Mouse (Mus musculus) kidney, embryonic 14.5 days (tissue): ENCODE results near the gene Smg9. TPM values are rescaled to one million over a fixed set of nuclear protein-coding genes. Genes with fewer than 3 reads are reported as not detected.

Experiments used
- ATAC-seq: fragments of 200-750 bp; cut with Nextera tagmentation; 2 replicates; pipeline ENCODE4 v1.8.0; 2017; ENCODE audit warnings: moderate number of reproducible peaks, mild to moderate bottlenecking, moderate TSS enrichment, moderate library complexity; ENCODE audit not compliant: low FRiP score, low TSS enrichment
- H3K27ac ChIP-seq: fragments of 300-500 bp; sonication (generic); 2 replicates; pipeline ENCODE4 v1.5.1; 2014; ENCODE audit warnings: low read depth, mild to moderate bottlenecking, low read length, moderate library complexity, mixed read lengths
- H3K27me3 ChIP-seq: fragments of 300-500 bp; sonication (generic); 2 replicates; pipeline ENCODE4 v1.6.1; 2014; ENCODE audit warnings: mild to moderate bottlenecking, low read length; ENCODE audit not compliant: control insufficient read depth, insufficient read depth
- H3K36me3 ChIP-seq: fragments of 300-500 bp; sonication (generic); 2 replicates; pipeline ENCODE4 v1.6.1; 2014; ENCODE audit warnings: low read length, mixed read lengths; ENCODE audit not compliant: control insufficient read depth, insufficient read depth
- H3K4me1 ChIP-seq: fragments of 300-500 bp; sonication (generic); 2 replicates; pipeline ENCODE4 v1.6.1; 2014; ENCODE audit warnings: low read length, mixed read lengths; ENCODE audit not compliant: control insufficient read depth, insufficient read depth
- H3K4me2 ChIP-seq: fragments of 300-500 bp; sonication (generic); replicated peaks from 2 replicates; pipeline ENCODE4 v1.6.1; 2014; ENCODE audit warnings: low read depth, mild to moderate bottlenecking, low read length
- H3K4me3 ChIP-seq: fragments of 300-500 bp; sonication (generic); 2 replicates; pipeline ENCODE4 v1.5.1; 2014; ENCODE audit warnings: mild to moderate bottlenecking, low read length
- H3K9ac ChIP-seq: fragments of 300-500 bp; sonication (generic); 2 replicates; pipeline ENCODE4 v1.6.1; 2014; ENCODE audit warnings: low read depth, mild to moderate bottlenecking, low read length, moderate library complexity
- H3K9me3 ChIP-seq: fragments of 300-500 bp; sonication (generic); 2 replicates; pipeline ENCODE4 v1.6.1; 2016; ENCODE audit warnings: low read length; ENCODE audit not compliant: control insufficient read depth
- WGBS: fragments of 180-500 bp; shearing (Covaris S2); extraction: QIAGEN DNeasy Blood & Tissue Kit; methylation state at CpG from one replicate; pipeline ENCODE4 v1.1.7; 2014; 5-methylcytosine and 5-hydroxymethylcytosine counted together
- polyA plus RNA-seq: library from polyadenylated mRNA; unstranded; fragments of >200 nt; fragmentation: Nextera tagmentation; extraction: Ambion mirVana; gene quantifications from 2 replicates; pipeline ENCODE4 v1.2.1, GENCODE M21; 2014

Smg9 gene
- polyA plus RNA-seq, 1 experiment from 2014 or later = 32.3 TPM

- H3K4me2 ChIP-seq = no peak overlapping the region
- no peaks in the 10 kb centered on the region for H3K9me3 ChIP-seq
- no peaks in the 10 kb centered on the region for H3K4me1 ChIP-seq
- no peak for ATAC-seq
- 80% methylated on average over 3 of the region's 3 CpGs for WGBS
- H3K9ac ChIP-seq = no peak overlapping the region
- H3K4me3 ChIP-seq = no peak overlapping the region
- H3K27me3 ChIP-seq = no peaks in the 10 kb centered on the region
- H3K36me3 ChIP-seq = peaks cover 5% of the 10 kb centered on the region; the same call in 1 of the 2 replicates
- H3K27ac ChIP-seq = no peak overlapping the region
Measured at GRCm38 (mm10) chr7:24413630-24414029, 14.2 kb downstream of the Smg9 start.

GRCm38 (mm10) chr7:24415261-24415660 is 15.8 kb downstream of the Smg9 start:
- Histone ChIP-seq H3K27ac (no peak overlapping the region), H3K4me1 (no peaks in the 10 kb centered on the region), H3K9me3 (no peaks in the 10 kb centered on the region), H3K4me3 (no peak overlapping the region), H3K9ac (no peak overlapping the region), H3K4me2 (no peak overlapping the region), H3K36me3 (peaks cover 8% of the 10 kb centered on the region; the same call in 1 of the 2 replicates), H3K27me3 (no peaks in the 10 kb centered on the region)
- ATAC-seq = no peak
- 83% methylated on average over 7 of the region's 7 CpGs for WGBS

GRCm38 (mm10) chr7:24419579-24419978 is 20.2 kb downstream of the Smg9 start:
- no peak overlapping the region for H3K9ac ChIP-seq
- peaks cover 23% of the 10 kb centered on the region; the same call in 1 of the 2 replicates for H3K36me3 ChIP-seq
- no peaks in the 10 kb centered on the region for H3K27me3 ChIP-seq
- no peak overlapping the region for H3K27ac ChIP-seq
- peaks cover 6% of the 10 kb centered on the region; the same call in 1 of the 2 replicates for H3K4me1 ChIP-seq
- no peak for ATAC-seq
- H3K4me2 ChIP-seq = no peak overlapping the region
- H3K9me3 ChIP-seq = no peaks in the 10 kb centered on the region
- 93% methylated on average over 8 of the region's 8 CpGs for WGBS
- H3K4me3 ChIP-seq = no peak overlapping the region

GRCm38 (mm10) chr7:24421648-24422047 is 22.2 kb downstream of the Smg9 start:
- no peak overlapping the region for H3K4me3 ChIP-seq
- ATAC-seq = no peak
- no peak overlapping the region for H3K27ac ChIP-seq
- no peaks in the 10 kb centered on the region for H3K27me3 ChIP-seq
- no peak overlapping the region for H3K9ac ChIP-seq
- H3K36me3 ChIP-seq = peaks cover 22% of the 10 kb centered on the region; the same call in 1 of the 2 replicates
- H3K4me1 ChIP-seq = peaks cover 6% of the 10 kb centered on the region; the same call in 1 of the 2 replicates
- WGBS = 81% methylated on average over 7 of the region's 7 CpGs
- H3K9me3 ChIP-seq = no peaks in the 10 kb centered on the region
- H3K4me2 ChIP-seq = no peak overlapping the region

GRCm38 (mm10) chr7:24422251-24422650 is 22.8 kb downstream of the Smg9 start:
- Histone ChIP-seq H3K4me1 (peaks cover 6% of the 10 kb centered on the region; the same call in 1 of the 2 replicates), H3K9me3 (no peaks in the 10 kb centered on the region), H3K36me3 (peaks cover 19% of the 10 kb centered on the region; the same call in 1 of the 2 replicates), H3K27me3 (no peaks in the 10 kb centered on the region), H3K27ac (no peak overlapping the region), H3K4me3 (no peak overlapping the region), H3K4me2 (no peak overlapping the region), H3K9ac (no peak overlapping the region)
- no peak for ATAC-seq
- WGBS = 81% methylated on average over 8 of the region's 8 CpGs

GRCm38 (mm10) chr7:24423107-24423763 is 23.8 kb downstream of the Smg9 start:
- Histone ChIP-seq H3K4me1 (peaks cover 6% of the 10 kb centered on the region; the same call in 1 of the 2 replicates), H3K27me3 (no peaks in the 10 kb centered on the region), H3K4me3 (no peak overlapping the region), H3K36me3 (peaks cover 19% of the 10 kb centered on the region; the same call in 1 of the 2 replicates), H3K9me3 (no peaks in the 10 kb centered on the region), H3K27ac (no peak overlapping the region), H3K4me2 (no peak overlapping the region), H3K9ac (no peak overlapping the region)
- 81% methylated on average over 15 of the region's 15 CpGs for WGBS
- no peak for ATAC-seq

GRCm38 (mm10) chr7:24423956-24424732 is 24.7 kb downstream of the Smg9 start:
- H3K36me3 ChIP-seq = peaks cover 19% of the 10 kb centered on the region; the same call in 1 of the 2 replicates
- ATAC-seq = peak; percentile 61; the same call in 1 of the 2 replicates
- H3K4me3 ChIP-seq = no peak overlapping the region
- 71% methylated on average over 12 of the region's 12 CpGs for WGBS
- no peaks in the 10 kb centered on the region for H3K9me3 ChIP-seq
- no peak overlapping the region for H3K4me2 ChIP-seq
- H3K9ac ChIP-seq = no peak overlapping the region
- no peaks in the 10 kb centered on the region for H3K27me3 ChIP-seq
- no peak overlapping the region for H3K27ac ChIP-seq
- H3K4me1 ChIP-seq = peaks cover 6% of the 10 kb centered on the region; the same call in 1 of the 2 replicates

- no peaks in the 10 kb centered on the region for H3K9me3 ChIP-seq
- H3K9ac ChIP-seq = no peak overlapping the region
- H3K36me3 ChIP-seq = peaks cover 9% of the 10 kb centered on the region; the same call in 1 of the 2 replicates
- H3K4me3 ChIP-seq = no peak overlapping the region
- H3K4me2 ChIP-seq = no peak overlapping the region
- H3K27ac ChIP-seq = no peak overlapping the region
- H3K27me3 ChIP-seq = no peaks in the 10 kb centered on the region
- WGBS = 76% methylated on average over 9 of the region's 9 CpGs
- peaks cover 6% of the 10 kb centered on the region; the same call in 1 of the 2 replicates for H3K4me1 ChIP-seq
- no peak for ATAC-seq
Measured at GRCm38 (mm10) chr7:24425919-24426318, 26.5 kb downstream of the Smg9 start.

GRCm38 (mm10) chr7:24427168-24427567 is 27.7 kb downstream of the Smg9 start:
- peaks cover 6% of the 10 kb centered on the region; the same call in 1 of the 2 replicates for H3K4me1 ChIP-seq
- ATAC-seq = no peak
- 95% methylated on average over 8 of the region's 8 CpGs for WGBS

More at GRCm38 (mm10) chr7:24427168-24427567, 27.7 kb downstream of the Smg9 start:
- Histone ChIP-seq H3K27me3 (no peaks in the 10 kb centered on the region), H3K36me3 (peaks cover 4% of the 10 kb centered on the region; the same call in 1 of the 2 replicates), H3K4me2 (no peak overlapping the region), H3K27ac (no peak overlapping the region), H3K4me3 (no peak overlapping the region), H3K9ac (no peak overlapping the region), H3K9me3 (no peaks in the 10 kb centered on the region)
